Mouse (Mus musculus): ENCODE measurements at regions not wholly inside any gene's neighbourhood (a gene's known extent, or its start where the extent isn't known, plus 50 kb on each side); places are given as distances from the start of the nearest gene placed in this dataset.

GRCm38 (mm10) chr10:91881521-91882228 is 700.6 kb upstream of the Tmpo start:
- H3K27me3 ChIP-seq (replicated peaks; ENCODE audit: control insufficient read depth, insufficient read depth, low read length) = no peaks in the 10 kb centered on the region
- no peak overlapping the region for H3K27ac ChIP-seq (ENCODE audit: low read depth, low read length)
- H3K4me3 ChIP-seq (ENCODE audit: low read depth, low read length) = no peak overlapping the region
- no peaks in the 10 kb centered on the region for H3K9me3 ChIP-seq (ENCODE audit: control insufficient read depth, low read length)
- ATAC-seq (replicated peaks; ENCODE audit: low FRiP score) (no peak), DNase-seq (ENCODE audit: low spot score) (no peak)
- 67% methylated on average over 9 of the region's 9 CpGs for WGBS
- H3K36me3 ChIP-seq (ENCODE audit: control insufficient read depth, insufficient read depth, low read length) = no peaks in the 10 kb centered on the region
- no peak overlapping the region for H3K4me2 ChIP-seq
- H3K4me1 ChIP-seq (replicated peaks; ENCODE audit: control insufficient read depth, insufficient read depth, low read length) = no peaks in the 10 kb centered on the region
- no peak overlapping the region for H3K9ac ChIP-seq (ENCODE audit: low read depth, low read length)

GRCm38 (mm10) chr10:91875450-91875849 is 694.3 kb upstream of the Tmpo start:
- 81% methylated on average over 3 of the region's 3 CpGs for WGBS
- ATAC-seq (replicated peaks; ENCODE audit: low FRiP score) = no peak
- DNase-seq (ENCODE audit: low spot score) = no peak

GRCm38 (mm10) chr10:91871244-91871643 is 690.1 kb upstream of the Tmpo start:
- Histone ChIP-seq H3K36me3 (ENCODE audit: control insufficient read depth, insufficient read depth, low read length) (no peaks in the 10 kb centered on the region), H3K4me2 (no peak overlapping the region), H3K27me3 (replicated peaks; ENCODE audit: control insufficient read depth, insufficient read depth, low read length) (no peaks in the 10 kb centered on the region), H3K9ac (ENCODE audit: low read depth, low read length) (no peak overlapping the region), H3K4me1 (replicated peaks; ENCODE audit: control insufficient read depth, insufficient read depth, low read length) (no peaks in the 10 kb centered on the region), H3K4me3 (ENCODE audit: low read depth, low read length) (no peak overlapping the region), H3K27ac (ENCODE audit: low read depth, low read length) (no peak overlapping the region), H3K9me3 (ENCODE audit: control insufficient read depth, low read length) (no peaks in the 10 kb centered on the region)
- ATAC-seq (replicated peaks; ENCODE audit: low FRiP score) (no peak), DNase-seq (ENCODE audit: low spot score) (no peak)
- 78% methylated on average over 4 of the region's 4 CpGs for WGBS

More at GRCm38 (mm10) chr10:91875450-91875849, 694.3 kb upstream of the Tmpo start:
- Histone ChIP-seq H3K36me3 (ENCODE audit: control insufficient read depth, insufficient read depth, low read length) (no peaks in the 10 kb centered on the region), H3K27me3 (replicated peaks; ENCODE audit: control insufficient read depth, insufficient read depth, low read length) (no peaks in the 10 kb centered on the region), H3K9ac (ENCODE audit: low read depth, low read length) (no peak overlapping the region), H3K4me2 (no peak overlapping the region), H3K27ac (ENCODE audit: low read depth, low read length) (no peak overlapping the region), H3K9me3 (ENCODE audit: control insufficient read depth, low read length) (no peaks in the 10 kb centered on the region), H3K4me3 (ENCODE audit: low read depth, low read length) (no peak overlapping the region), H3K4me1 (replicated peaks; ENCODE audit: control insufficient read depth, insufficient read depth, low read length) (no peaks in the 10 kb centered on the region)

GRCm38 (mm10) chr10:91858711-91859595 is 677.8 kb upstream of the Tmpo start:
- Histone ChIP-seq H3K27me3 (replicated peaks; ENCODE audit: control insufficient read depth, insufficient read depth, low read length) (no peaks in the 10 kb centered on the region), H3K4me1 (replicated peaks; ENCODE audit: control insufficient read depth, insufficient read depth, low read length) (no peaks in the 10 kb centered on the region), H3K36me3 (ENCODE audit: control insufficient read depth, insufficient read depth, low read length) (no peaks in the 10 kb centered on the region), H3K4me3 (ENCODE audit: low read depth, low read length) (no peak overlapping the region), H3K27ac (ENCODE audit: low read depth, low read length) (no peak overlapping the region), H3K9ac (ENCODE audit: low read depth, low read length) (no peak overlapping the region), H3K9me3 (ENCODE audit: control insufficient read depth, low read length) (no peaks in the 10 kb centered on the region), H3K4me2 (no peak overlapping the region)
- WGBS = 54% methylated on average over 6 of the region's 6 CpGs
- DNase-seq (ENCODE audit: low spot score) (no peak), ATAC-seq (replicated peaks; ENCODE audit: low FRiP score) (no peak)

- WGBS = 82% methylated on average over 3 of the region's 3 CpGs
- H3K9me3 ChIP-seq (ENCODE audit: control insufficient read depth, low read length) = no peaks in the 10 kb centered on the region
- DNase-seq (ENCODE audit: low spot score) = no peak
- no peak for ATAC-seq (replicated peaks; ENCODE audit: low FRiP score)
- no peak overlapping the region for H3K4me2 ChIP-seq
- no peaks in the 10 kb centered on the region for H3K4me1 ChIP-seq (replicated peaks; ENCODE audit: control insufficient read depth, insufficient read depth, low read length)
- H3K27ac ChIP-seq (ENCODE audit: low read depth, low read length) = no peak overlapping the region
- no peak overlapping the region for H3K9ac ChIP-seq (ENCODE audit: low read depth, low read length)
- no peaks in the 10 kb centered on the region for H3K27me3 ChIP-seq (replicated peaks; ENCODE audit: control insufficient read depth, insufficient read depth, low read length)
- no peaks in the 10 kb centered on the region for H3K36me3 ChIP-seq (ENCODE audit: control insufficient read depth, insufficient read depth, low read length)
- no peak overlapping the region for H3K4me3 ChIP-seq (ENCODE audit: low read depth, low read length)
Measured at GRCm38 (mm10) chr10:91827074-91827473, 646.0 kb upstream of the Tmpo start.

GRCm38 (mm10) chr10:91823499-91823898 is 642.4 kb upstream of the Tmpo start:
- ATAC-seq (replicated peaks; ENCODE audit: low FRiP score) (no peak), DNase-seq (ENCODE audit: low spot score) (no peak)
- H3K9me3 ChIP-seq (ENCODE audit: control insufficient read depth, low read length) = no peaks in the 10 kb centered on the region
- no peak overlapping the region for H3K4me3 ChIP-seq (ENCODE audit: low read depth, low read length)
- H3K9ac ChIP-seq (ENCODE audit: low read depth, low read length) = no peak overlapping the region
- H3K27ac ChIP-seq (ENCODE audit: low read depth, low read length) = no peak overlapping the region
- WGBS = 80% methylated on average over 5 of the region's 5 CpGs
- no peaks in the 10 kb centered on the region for H3K4me1 ChIP-seq (replicated peaks; ENCODE audit: control insufficient read depth, insufficient read depth, low read length)
- no peak overlapping the region for H3K4me2 ChIP-seq
- no peaks in the 10 kb centered on the region for H3K36me3 ChIP-seq (ENCODE audit: control insufficient read depth, insufficient read depth, low read length)
- H3K27me3 ChIP-seq (replicated peaks; ENCODE audit: control insufficient read depth, insufficient read depth, low read length) = no peaks in the 10 kb centered on the region

- WGBS = 86% methylated on average over 3 of the region's 3 CpGs
- Histone ChIP-seq H3K9me3 (ENCODE audit: control insufficient read depth, low read length) (no peaks in the 10 kb centered on the region), H3K27ac (ENCODE audit: low read depth, low read length) (no peak overlapping the region), H3K4me2 (no peak overlapping the region), H3K4me3 (ENCODE audit: low read depth, low read length) (no peak overlapping the region), H3K36me3 (ENCODE audit: control insufficient read depth, insufficient read depth, low read length) (no peaks in the 10 kb centered on the region), H3K27me3 (replicated peaks; ENCODE audit: control insufficient read depth, insufficient read depth, low read length) (no peaks in the 10 kb centered on the region), H3K9ac (ENCODE audit: low read depth, low read length) (no peak overlapping the region), H3K4me1 (replicated peaks; ENCODE audit: control insufficient read depth, insufficient read depth, low read length) (no peaks in the 10 kb centered on the region)
- ATAC-seq (replicated peaks; ENCODE audit: low FRiP score) (no peak), DNase-seq (ENCODE audit: low spot score) (no peak)
Measured at GRCm38 (mm10) chr10:91804870-91805269, 623.8 kb upstream of the Tmpo start.
